Mouse (Mus musculus) heart, adult 9 months (tissue): ENCODE data around the gene Cacna1h.

Experiments used
- DNase-seq, 2 experiments: peaks; one replicate each; pipeline ENCODE4 v3.0.0; 2022; ENCODE audit warnings: low spot score in 2 of 2

The Cacna1h gene

GRCm38 (mm10) chr17:25408302-25408999, 25.1 kb downstream of the Cacna1h start:
- no peak for DNase-seq

DNA sequence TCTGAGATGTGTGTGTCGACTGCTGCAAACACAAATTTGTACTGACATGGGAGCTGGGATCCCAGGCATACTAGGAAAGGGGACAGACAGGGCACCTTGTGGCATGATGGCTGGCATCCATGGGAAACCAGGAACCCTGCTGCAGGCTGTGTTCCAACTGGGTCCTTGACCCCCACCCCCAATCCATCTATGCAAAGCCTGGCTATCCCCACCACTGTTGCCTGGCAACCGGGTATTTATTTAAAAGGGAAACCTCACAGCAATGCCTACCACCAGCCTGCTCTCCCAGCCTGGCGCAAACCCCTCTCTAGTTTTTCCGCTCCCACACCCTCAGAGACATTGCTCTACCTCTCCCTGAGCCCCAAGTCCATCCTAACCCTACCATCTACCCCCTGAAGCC, 26.2 kb downstream of the Cacna1h start:
- no peak for DNase-seq

GRCm38 (mm10) chr17:25406011-25406441, 27.6 kb downstream of the Cacna1h start:
- no peak for DNase-seq

- no peak for DNase-seq
These were observed 28.2 kb downstream of the Cacna1h start for GRCm38 (mm10) chr17:25405224-25405895.

GRCm38 (mm10) chr17:25404190-25404589, 29.4 kb downstream of the Cacna1h start:
- DNase-seq = no peak

GRCm38 (mm10) chr17:25402224-25402623, 31.4 kb downstream of the Cacna1h start:
- DNase-seq = no peak

- no peak for DNase-seq
These were observed 32.1 kb downstream of the Cacna1h start for GRCm38 (mm10) chr17:25401491-25401890.

DNA sequence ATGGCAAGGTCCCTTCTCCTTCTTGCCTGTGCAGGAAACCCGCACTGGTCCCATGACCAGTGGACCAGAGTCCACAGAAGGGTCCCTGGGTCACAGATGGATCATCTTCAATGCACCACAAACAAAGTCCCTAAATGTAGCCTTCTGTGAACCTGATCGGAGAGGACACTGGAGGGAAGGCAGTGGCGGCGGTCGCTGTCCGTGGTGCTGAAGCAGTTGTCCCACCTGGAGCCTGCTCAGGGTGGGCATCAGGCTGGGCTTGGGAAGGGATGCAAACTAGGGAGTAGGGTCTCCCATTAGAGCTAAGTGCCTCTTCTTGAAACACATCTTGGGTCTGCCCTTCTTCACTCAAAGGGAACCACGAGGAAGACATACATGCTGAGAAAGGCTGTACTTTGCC, 33.1 kb downstream of the Cacna1h start:
- DNase-seq = no peak

DNA sequence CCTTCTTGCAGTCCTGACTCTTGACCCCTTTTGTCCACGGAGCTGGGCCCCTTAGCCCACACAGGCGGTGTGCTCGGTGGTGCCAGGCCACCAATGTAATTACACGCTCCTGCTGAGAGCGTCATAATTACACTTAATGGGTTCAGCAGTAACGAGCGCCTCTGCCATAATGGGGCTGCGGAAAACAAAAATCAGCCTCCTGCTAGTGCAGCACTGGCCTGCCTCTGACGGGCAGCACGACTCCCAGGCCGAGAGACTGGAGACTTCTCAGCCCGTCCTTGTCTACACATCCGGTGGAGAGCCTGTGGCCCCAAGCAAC, 35.1 kb downstream of the Cacna1h start:
- no peak for DNase-seq

DNA sequence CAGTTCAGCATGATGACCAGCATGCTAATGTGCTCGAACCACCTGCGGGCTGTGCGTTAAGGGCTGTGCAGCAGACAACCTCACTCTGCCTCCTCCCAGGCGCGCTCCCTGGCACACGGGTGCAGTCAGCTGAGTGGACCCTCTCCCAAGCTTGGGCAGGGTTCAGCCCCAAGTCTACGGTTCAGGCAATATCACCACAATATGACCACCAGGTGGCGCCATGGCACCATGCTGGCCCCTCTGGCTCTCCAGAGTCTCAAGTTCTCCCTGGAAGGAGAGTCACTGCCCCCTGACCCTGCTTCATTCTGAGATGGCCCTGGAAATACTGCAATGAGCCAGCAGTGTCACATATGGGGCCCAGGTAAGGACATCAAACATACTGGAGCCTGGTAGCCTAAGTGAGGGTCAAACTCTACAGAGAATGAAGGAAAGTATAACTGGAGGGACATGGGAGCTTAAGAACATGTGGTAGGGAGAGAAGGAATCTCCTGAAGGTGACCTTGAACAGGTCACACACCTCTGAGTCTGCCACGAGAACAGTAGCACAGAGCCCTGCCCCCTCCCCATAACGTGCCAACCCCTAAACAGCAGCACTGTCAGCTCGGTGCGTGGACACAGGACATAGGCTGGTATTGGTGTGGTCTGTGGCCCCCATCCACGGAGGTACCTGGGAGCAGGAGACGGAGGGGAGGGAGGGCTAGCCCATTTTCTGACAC, 35.6 kb downstream of the Cacna1h start:
- DNase-seq = peak in 1 of 2 experiments; percentile 48

- DNase-seq = no peak
These were observed 39.1 kb downstream of the Cacna1h start for GRCm38 (mm10) chr17:25394526-25394925.

DNA sequence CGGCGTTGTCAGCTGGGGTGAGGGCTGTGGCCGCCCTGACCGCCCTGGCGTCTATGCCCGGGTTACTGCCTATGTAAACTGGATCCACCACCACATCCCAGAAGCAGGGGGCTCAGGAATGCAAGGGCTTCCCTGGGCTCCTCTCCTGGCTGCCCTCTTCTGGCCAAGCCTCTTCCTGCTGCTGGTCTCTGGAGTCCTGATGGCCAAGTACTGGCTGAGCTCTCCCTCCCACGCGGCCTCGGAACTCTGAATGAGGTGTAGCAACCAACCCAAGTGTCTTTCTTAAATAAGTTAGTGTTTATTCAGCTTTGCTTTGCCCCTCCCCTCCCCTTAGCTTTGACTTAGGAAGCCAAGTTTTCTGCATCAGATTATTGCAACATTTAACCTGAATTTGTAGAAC, 59.6 kb downstream of the Cacna1h start:
- no peak for DNase-seq

GRCm38 (mm10) chr17:25372491-25372890, 61.1 kb downstream of the Cacna1h start:
- no peak for DNase-seq

- no peak for DNase-seq
These were observed 64.6 kb downstream of the Cacna1h start, which contains the start of gene Tpsg1 for GRCm38 (mm10) chr17:25368973-25369372. Gene Tpsg1 (plus strand): TSS chr17:25369273.

GRCm38 (mm10) chr17:25366005-25366404, 67.6 kb downstream of the Cacna1h start, which contains the start of gene Tpsb2:
Gene Tpsb2 (plus strand): TSS chr17:25366305.
- DNase-seq = no peak

GRCm38 (mm10) chr17:25363726-25364125, 69.9 kb downstream of the Cacna1h start:
- DNase-seq = no peak

- no peak for DNase-seq
These were observed 72.3 kb downstream of the Cacna1h start for GRCm38 (mm10) chr17:25361291-25361690.

DNA sequence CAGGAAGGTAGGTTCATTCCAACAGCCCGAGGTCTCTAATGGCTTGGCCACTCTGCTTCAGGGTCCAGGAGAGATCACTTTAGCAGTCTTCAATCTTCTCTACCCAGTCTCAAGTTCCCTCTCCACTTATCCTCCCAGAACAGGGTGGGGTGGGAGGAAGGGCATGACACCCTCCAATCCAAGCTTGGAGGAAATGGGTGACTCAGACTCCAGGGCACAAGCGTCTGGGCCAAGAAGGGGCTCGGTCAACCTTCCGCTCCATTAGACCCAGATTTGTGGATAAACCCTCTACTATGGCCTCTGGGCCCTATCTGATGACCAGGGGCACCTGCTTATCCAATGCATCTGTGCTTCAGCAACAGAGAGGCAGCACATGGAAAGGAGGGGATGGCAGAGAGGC, 88.1 kb downstream of the Cacna1h start, which contains the start of gene Tpsab1:
Tpsab1 (minus strand) TSS at position 101 of the 400 bp plus-strand sequence.
- no peak for DNase-seq

- no peak for DNase-seq
These were observed 92.1 kb downstream of the Cacna1h start for GRCm38 (mm10) chr17:25341490-25341889.

- DNase-seq = no peak
These were observed 93.6 kb downstream of the Cacna1h start for GRCm38 (mm10) chr17:25340003-25340402.

DNA sequence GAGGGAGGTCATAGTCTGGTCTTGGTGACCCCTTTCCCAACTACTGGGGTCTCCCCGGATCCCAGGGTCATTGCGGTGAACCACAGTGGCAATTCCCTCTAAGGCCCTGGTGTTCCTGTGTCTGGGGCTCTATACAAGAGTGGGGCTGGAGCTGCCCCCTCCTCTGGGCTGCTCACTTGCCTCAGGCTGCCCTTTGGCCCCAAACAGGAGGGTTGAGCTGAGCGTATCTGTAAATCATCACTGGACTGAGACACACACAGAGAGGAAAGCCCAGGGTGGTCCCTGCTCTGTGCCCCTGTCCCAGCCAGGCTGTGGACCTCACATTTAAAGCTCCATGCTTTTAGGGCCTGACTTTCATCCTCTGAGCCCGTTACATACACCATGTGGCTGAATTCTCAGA, 95.4 kb downstream of the Cacna1h start:
- DNase-seq = no peak

DNA sequence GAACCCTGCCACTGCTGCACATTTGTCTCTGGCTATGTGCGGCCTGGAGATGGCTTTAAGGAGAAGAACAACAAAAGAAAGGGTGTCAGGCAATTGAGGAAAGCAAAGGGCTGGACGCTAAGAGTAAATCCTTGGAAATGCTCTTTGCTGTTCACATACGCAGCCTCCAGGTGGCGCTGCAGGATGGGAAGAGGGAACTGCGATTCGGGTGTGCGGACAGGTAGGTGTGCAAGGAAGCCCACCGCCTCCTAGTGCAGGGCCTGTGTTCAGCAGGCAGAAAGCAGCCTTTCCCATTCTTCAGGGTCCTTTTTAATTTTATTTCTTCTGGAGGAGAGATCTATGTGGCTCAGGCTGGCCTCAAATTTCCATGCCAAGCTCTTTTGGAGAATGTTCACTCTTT, 99.6 kb downstream of the Cacna1h start:
- DNase-seq = peak in 1 of 2 experiments; percentile 2

DNA sequence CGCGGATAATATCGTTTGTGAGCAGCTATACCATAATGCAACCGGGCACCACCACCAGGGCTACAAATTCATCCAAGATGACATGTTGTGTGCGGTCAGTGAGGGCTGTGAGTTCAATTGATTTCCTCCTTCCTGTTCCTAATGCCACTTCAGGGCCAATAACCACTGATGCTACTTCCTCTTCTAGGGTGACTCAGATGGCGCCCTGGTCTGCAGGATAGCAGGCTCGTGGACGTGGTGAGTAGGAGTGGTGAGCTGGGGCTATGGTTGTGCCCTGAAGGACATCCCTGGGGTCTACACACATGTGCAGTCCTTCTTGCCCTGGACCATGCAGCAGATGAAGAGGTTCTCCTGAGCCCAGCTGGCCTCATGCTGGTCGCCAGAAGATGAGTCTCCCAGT, 101.3 kb downstream of the Cacna1h start:
- DNase-seq = no peak
